Mouse (Mus musculus): ENCODE results near the gene Gm3020. TPM values are rescaled to one million over a fixed set of nuclear protein-coding genes. Genes with fewer than 3 reads are reported as not detected.

Gm3020 gene
- polyA plus RNA-seq (2017; shearing (Covaris generic)) = 2.7 TPM

GRCm38 (mm10) chr14:3651730-3652129 lies at the start of gene Gm3020:
Gm3020 (plus strand) TSS chr14:3652030.

GRCm38 (mm10) chr14:3634212-3634611 lies 17.6 kb upstream of the Gm3020 start, which contains the start of gene Gm3012:
Gm3012 (plus strand) TSS chr14:3634512.

GRCm38 (mm10) chr14:3688483-3688882 lies 36.7 kb downstream of the Gm3020 start, which contains the start of gene Gm3043:
Gm3043 (plus strand) TSS chr14:3688783.

Other genes with a start within 250 kb of the Gm3020 start
- gene Gm10409, start 239.4 kb upstream of the Gm3020 start, polyA plus RNA-seq (2017; shearing (Covaris generic)) = 2.7 TPM
- 2.2 TPM for gene Gm3005, start 223.9 kb upstream of the Gm3020 start, polyA plus RNA-seq (2017; shearing (Covaris generic))
- not detected for gene Gm10408, start 202.7 kb upstream of the Gm3020 start, polyA plus RNA-seq (2017; shearing (Covaris generic))
- not detected for gene Gm3012, start 17.5 kb upstream of the Gm3020 start, polyA plus RNA-seq (2017; shearing (Covaris generic))
- not detected for gene Gm3043, start 36.8 kb downstream of the Gm3020 start, polyA plus RNA-seq (2017; shearing (Covaris generic))
- 0.26 TPM for gene Gm3002, start 158.0 kb downstream of the Gm3020 start, polyA plus RNA-seq (2017; shearing (Covaris generic))
- gene Gm3033, start 194.2 kb downstream of the Gm3020 start, polyA plus RNA-seq (2017; shearing (Covaris generic)) = 0.25 TPM
- not detected for gene Gm2916, start 232.1 kb downstream of the Gm3020 start, polyA plus RNA-seq (2017; shearing (Covaris generic))

Measured in CD4-positive, CD25-positive, alpha-beta regulatory T cell (primary cell).